Mouse (Mus musculus): Measurements from ENCODE around the gene Echs1. TPM values are rescaled to one million over a fixed set of nuclear protein-coding genes. Genes with fewer than 3 reads are reported as not detected.

Gene Echs1
- total RNA-seq, 4 experiments from 2014 or later, result 56.9 to 64.5 (median 59.3) TPM

DNA sequence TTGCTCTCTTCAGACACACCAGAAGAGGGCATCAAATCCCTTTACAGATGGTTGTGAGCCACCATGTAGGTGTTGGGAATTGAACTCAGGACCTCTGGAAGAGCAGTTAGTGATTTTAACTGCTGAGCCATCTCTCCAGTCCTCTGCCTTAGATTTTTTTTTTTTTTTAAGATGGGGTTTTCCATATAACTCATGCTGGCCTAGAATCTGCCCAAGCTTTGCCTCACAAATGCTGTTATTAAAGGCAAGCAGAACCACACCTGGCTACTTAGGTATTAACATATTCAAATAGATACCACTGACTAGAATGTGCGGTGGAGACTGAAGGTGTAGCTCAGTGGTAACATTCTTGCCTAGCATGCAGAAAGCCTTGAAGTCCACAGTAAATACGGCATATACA lies 4.2 kb upstream of the Echs1 start:
- DNase-seq (ENCODE audit: low spot score in 2 of 2), result no peak

- DNase-seq (ENCODE audit: low spot score in 2 of 2), result peak; percentile 25 to 67
Measured at GRCm38 (mm10) chr7:140115583-140116328, 520 bp downstream of the Echs1 start, which contains the start of gene Paox. Gene Paox (plus strand): TSS chr7:140115799.

DNA sequence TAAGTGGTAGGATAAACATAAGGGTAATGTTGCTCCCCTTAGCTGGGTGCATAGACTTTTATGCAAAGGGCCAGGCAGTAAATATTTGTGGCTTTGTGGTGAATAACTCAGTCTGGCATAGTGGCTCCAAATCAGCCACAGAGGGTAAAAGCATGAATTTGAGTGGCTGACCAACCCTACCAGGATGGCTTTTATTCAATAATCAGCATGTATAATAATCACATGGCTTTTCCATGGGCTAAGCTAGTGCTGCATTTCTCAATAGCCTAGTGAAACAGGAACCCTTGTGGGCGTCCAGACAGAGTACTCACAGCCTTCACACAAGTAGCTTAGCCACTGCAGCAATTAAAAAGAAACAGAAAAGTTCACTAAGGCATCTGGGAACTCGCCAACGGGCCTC lies 4.3 kb downstream of the Echs1 start:
- no peak for DNase-seq (ENCODE audit: low spot score in 2 of 2)

DNA sequence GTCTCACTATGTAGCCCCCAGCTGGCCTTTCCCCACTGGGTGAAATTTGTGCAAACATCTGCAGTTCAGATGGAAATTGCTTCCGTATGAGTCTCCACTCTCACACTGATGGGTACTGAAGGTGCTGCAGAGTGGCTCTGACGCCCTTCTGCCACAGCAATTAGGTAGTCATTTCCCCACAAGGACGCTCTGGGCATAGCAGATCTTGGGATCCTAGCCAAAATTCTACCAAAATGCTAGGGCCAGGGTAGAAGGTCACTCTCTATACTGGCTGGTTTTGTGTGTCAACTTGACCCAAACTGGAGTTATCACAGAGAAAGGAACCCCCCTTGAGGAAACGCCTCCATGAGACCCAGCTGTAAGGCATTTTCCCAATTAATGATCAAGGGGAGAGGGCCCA lies 12.3 kb downstream of the Echs1 start:
- no peak for DNase-seq (ENCODE audit: low spot score in 2 of 2)

- peak; percentile 75 to 85 for DNase-seq (ENCODE audit: low spot score in 2 of 2)
Measured at GRCm38 (mm10) chr7:140101993-140102860, 14.0 kb downstream of the Echs1 start, which contains the start of gene Fuom. Gene Fuom (minus strand): TSS chr7:140102441.

- no peak for DNase-seq (ENCODE audit: low spot score in 2 of 2)
Measured at GRCm38 (mm10) chr7:140101498-140101897, 14.8 kb downstream of the Echs1 start.

GRCm38 (mm10) chr7:140098466-140098865 lies 17.8 kb downstream of the Echs1 start:
- no peak for DNase-seq (ENCODE audit: low spot score in 2 of 2)

DNA sequence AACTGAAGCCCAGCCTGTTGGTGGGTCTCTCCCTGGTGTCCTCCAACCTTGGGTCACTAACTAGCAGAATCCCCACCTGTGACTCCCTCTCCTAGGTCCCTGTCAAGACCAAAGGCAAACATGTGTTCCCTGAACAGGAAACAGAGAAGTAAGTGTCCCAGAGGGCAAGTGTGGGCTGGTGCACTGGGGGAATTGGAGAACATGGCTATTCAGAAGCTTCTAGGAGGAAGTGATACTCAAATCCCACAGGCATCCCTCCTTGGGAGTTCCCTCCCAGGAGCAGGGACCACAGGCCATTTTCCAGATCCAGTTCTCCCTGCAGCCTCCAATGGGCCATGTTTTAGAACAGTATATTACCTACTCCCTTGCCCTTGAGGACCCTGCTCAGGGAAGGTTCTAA lies 20.2 kb downstream of the Echs1 start:
- DNase-seq (ENCODE audit: low spot score in 2 of 2), result no peak

GRCm38 (mm10) chr7:140095556-140095955 lies 20.7 kb downstream of the Echs1 start:
- no peak for DNase-seq (ENCODE audit: low spot score in 2 of 2)

- no peak for DNase-seq (ENCODE audit: low spot score in 2 of 2)
Measured at GRCm38 (mm10) chr7:140094954-140095353, 21.3 kb downstream of the Echs1 start.

- no peak for DNase-seq (ENCODE audit: low spot score in 2 of 2)
Measured at GRCm38 (mm10) chr7:140092924-140093528, 23.2 kb downstream of the Echs1 start, which contains the start of gene Prap1. Gene Prap1 (plus strand): TSS chr7:140093395.

DNA sequence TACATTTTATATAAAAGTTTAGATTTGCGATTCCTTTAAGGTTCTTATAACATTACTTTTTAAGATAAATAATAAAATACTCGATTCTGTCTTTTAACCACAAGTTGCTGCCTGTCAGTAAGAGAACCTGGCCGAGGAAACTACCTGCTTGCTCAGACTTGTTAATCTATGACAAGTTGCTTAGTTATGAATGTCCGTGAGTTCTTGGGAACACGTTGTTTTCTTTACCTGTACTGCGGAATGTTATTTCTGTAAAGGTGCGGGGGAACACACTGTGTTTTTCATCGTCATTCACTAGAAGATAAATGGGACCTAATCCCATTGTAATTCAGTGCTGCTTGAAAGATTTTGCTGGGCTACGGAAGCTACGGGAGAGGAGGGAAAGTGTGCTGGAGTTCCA lies 25.7 kb downstream of the Echs1 start:
- DNase-seq (ENCODE audit: low spot score in 2 of 2), result no peak

DNA sequence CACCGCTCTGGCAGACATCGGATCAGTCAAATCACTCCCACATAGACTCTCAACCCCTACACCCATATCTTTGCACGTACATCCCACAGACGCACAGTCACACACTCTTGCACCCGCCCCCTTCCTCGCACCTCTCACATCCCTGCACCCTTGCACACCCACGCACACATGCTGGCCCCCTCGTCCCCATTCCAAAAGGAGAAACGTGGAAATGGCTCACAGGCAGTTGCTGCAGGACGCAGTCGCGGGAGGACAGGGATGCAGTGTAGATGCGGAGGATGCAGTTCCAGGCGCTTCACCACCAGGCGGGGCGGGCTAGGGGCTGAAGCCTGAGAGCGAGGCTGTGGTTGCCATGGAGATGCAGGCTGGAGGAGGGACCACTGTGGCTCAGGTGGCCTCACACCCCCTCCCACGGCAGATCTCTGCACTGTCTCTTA lies 34.0 kb downstream of the Echs1 start, which contains the start of gene Caly:
Caly (minus strand) TSS at position 307 of the 437 bp plus-strand sequence.
- peak; percentile 80 to 97 for DNase-seq (ENCODE audit: low spot score in 2 of 2)

DNA sequence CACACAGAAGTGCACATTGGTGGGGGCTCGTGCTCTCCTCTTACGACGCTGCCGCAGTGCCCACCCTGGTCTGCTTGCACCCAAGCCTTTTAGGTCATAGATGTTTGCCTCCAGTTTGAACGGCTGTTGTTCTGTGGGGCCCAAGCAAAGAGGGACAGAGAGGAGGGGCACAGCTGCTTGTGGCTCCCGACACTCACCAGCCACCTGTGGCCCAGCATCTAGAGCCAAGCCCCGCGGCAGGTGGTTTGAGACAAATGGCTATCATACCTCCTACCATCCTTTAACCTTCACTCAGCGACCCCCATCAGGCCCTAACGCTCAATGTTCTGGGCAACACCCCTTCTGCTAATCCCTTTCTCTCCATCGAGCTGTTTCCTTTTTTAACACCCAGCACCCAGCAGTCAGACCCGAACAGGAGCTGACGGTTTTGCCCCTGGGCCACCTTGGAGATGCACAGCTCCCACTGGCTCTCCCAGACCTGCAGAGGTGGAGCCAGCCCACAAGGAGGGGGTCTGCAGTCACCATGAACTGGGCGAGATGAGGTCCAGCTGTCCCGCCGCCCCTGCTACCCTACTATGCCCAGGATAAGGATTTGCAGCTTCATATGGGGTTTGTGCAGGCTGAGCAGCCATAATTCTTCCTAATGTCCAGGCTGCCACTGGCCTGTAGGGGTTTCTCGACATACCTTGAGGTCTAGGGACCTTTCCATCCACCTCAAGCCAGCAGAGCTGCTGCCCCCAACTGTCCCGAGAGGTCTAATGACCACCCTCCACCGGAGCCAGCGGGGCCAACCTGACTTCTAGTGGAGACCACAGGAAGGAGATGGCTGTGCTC lies 34.7 kb downstream of the Echs1 start:
- peak; percentile 52 to 55 for DNase-seq (ENCODE audit: low spot score in 2 of 2)

- peak; percentile 75 to 91 for DNase-seq (ENCODE audit: low spot score in 2 of 2)
Measured at GRCm38 (mm10) chr7:140080503-140081156, 35.6 kb downstream of the Echs1 start.

- peak; percentile 43 to 56 for DNase-seq (ENCODE audit: low spot score in 2 of 2)
Measured at GRCm38 (mm10) chr7:140078711-140079110, 37.6 kb downstream of the Echs1 start.

- DNase-seq (ENCODE audit: low spot score in 2 of 2), result no peak
Measured at GRCm38 (mm10) chr7:140077698-140078097, 38.6 kb downstream of the Echs1 start.

- DNase-seq (ENCODE audit: low spot score in 2 of 2), result no peak
Measured at GRCm38 (mm10) chr7:140070042-140070711, 46.1 kb downstream of the Echs1 start.

DNA sequence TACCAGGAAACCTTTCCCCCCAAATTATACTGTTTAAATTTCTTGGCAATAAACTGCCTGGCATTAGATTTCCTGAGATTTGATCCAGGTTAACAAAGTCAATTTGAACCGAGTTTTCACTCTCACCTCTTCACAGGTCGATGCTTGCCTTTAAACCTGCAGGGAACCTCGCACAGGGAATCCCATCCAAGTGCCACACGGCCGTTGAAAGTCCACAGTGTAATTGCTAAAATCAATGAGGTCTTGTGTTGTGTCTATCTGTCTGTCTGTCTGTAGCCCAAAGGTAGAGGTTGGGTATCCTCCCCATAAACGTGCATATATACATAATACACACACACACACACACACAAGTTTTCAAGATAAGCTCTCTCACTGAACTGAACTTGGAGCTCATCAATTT lies 48.9 kb downstream of the Echs1 start:
- DNase-seq (ENCODE audit: low spot score in 2 of 2), result no peak

DNA sequence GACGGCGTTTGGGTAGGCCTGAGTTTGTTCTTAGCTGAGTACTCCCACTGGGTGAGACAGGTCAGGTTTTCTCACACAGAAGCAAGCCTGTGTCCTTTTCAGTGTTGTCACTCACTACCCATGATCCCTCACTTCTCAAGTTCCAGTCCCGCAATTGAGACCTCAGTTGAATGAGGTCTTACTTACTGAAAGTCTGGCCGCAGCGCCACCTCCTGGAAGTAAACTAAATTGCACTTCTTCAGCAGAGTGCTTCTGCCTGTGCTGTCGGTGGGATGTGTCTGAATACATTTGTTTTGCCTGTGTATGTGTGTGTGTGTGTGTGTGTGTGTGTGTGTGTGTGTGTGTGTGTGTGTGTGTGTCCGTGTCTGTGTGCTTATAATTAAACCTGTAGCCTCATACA lies 53.2 kb downstream of the Echs1 start:
- peak; percentile 56 to 74 for DNase-seq (ENCODE audit: low spot score in 2 of 2)
